Mouse (Mus musculus): Measurements from ENCODE around the gene Poll.

The Poll gene

DNA sequence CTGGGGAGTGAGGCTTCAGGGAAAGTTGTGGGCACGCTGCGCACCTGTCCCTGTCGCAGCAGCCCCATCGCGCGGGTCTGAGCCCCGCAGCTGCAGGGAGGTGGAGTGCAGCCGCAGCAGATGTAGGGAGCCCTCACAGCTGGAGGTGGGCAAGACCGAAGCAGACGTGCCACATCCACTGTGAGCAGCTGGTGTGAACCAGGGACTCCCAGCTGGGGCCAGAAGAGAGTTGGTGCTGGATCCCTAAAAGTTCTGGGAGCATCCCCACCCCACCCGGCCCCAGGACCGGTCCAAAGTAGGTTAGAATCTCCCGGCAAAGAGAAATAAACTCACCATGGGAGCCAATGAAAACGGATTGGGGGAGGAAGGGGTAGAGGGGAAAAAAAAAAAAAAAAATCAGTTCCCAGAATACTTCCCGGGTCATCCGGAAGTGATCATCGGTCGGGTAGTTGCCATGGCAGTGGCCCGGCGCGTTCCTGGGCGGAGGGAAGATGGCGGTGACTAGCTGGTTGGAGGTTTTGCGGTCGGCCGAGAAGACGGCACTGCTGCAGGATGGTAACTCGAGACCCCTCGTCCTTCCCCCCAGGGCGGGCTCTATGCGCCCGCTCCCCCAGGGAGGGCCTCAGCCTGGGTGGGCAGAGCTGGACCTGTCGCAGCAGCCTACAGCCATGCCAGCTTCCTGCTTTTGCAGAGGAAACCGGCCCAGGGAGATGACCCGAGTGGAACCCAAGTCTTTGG is at the start of gene Poll, which contains the start of gene Gm17018:
TSS of gene Poll (minus strand) at position 379 of the 738 bp plus-strand sequence.
TSS of gene Gm17018 (plus strand) at position 463 of the 738 bp plus-strand sequence.
- TF ChIP-seq CTCF (conservative IDR thresholded peaks at IDR 0.05; ENCODE audit: low read length) (no peak), NANOG (IDR thresholded peaks at IDR 0.05; ENCODE audit: borderline replicate concordance, low read length) (no peak), POU5F1 (IDR thresholded peaks at IDR 0.05; ENCODE audit: borderline replicate concordance, low read length) (no peak)
- H3K4me3 ChIP-seq (replicated peaks; ENCODE audit: low read length): peak within 1 kb of the TSS; percentile 90
- no peaks in the 10 kb centered on the region for H3K9me3 ChIP-seq (ENCODE audit: low read length)
- peaks cover 36% of the 10 kb centered on the region for H3K4me1 ChIP-seq (replicated peaks; ENCODE audit: low read depth, low read length)
- H3K27me3 ChIP-seq (ENCODE audit: insufficient read depth, low read length): no peaks in the 10 kb centered on the region
- H3K36me3 ChIP-seq (ENCODE audit: insufficient read depth, low read length): peaks cover 37% of the 10 kb centered on the region

DNA sequence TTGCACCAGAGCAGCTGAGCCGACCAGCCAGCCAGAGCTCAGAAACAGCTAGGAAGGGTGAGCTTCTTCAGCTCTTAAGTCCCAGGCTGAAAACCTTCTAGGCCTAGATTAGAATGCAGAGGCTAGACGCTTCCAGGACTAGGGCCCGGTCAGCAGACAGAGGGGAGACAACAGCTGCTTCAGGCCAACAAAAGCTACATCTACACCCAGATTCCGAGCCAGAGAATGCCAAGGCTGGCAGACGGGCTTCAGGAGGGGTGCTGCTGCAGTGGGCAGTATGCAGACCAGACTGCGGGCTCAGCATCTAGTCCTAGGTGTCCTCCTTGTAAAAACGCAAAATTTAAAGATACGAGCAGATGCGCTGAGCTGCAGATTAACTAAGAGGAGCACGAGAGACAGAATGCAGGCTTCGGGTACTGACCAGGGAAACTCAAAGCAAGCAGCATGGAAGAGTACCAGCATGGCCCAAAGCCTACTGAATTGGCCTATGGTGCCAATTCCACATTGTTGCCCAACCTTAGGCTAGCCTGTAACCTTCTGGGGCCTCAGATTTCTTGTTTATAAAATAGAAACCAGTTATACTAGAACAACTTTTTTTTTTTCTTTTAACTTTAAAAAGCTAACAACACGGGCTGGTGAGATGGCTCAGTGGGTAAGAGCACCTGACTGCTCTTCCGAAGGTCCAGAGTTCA is 48.5 kb upstream of the Poll start:
- no peaks in the 10 kb centered on the region; the same call in 1 of the 2 replicates for H3K27me3 ChIP-seq (ENCODE audit: insufficient read depth, low read length)
- H3K36me3 ChIP-seq (ENCODE audit: insufficient read depth, low read length): no peaks in the 10 kb centered on the region
- peaks cover 37% of the 10 kb centered on the region for H3K4me1 ChIP-seq (replicated peaks; ENCODE audit: low read depth, low read length)
- no peaks in the 10 kb centered on the region for H3K9me3 ChIP-seq (ENCODE audit: low read length)
- no peak for TF ChIP-seq NANOG (IDR thresholded peaks at IDR 0.05; ENCODE audit: borderline replicate concordance, low read length)
- no peak for TF ChIP-seq CTCF (conservative IDR thresholded peaks at IDR 0.05; ENCODE audit: low read length)
- no peak for TF ChIP-seq POU5F1 (IDR thresholded peaks at IDR 0.05; ENCODE audit: borderline replicate concordance, low read length)
- no peak overlapping the region for H3K4me3 ChIP-seq (replicated peaks; ENCODE audit: low read length)

DNA sequence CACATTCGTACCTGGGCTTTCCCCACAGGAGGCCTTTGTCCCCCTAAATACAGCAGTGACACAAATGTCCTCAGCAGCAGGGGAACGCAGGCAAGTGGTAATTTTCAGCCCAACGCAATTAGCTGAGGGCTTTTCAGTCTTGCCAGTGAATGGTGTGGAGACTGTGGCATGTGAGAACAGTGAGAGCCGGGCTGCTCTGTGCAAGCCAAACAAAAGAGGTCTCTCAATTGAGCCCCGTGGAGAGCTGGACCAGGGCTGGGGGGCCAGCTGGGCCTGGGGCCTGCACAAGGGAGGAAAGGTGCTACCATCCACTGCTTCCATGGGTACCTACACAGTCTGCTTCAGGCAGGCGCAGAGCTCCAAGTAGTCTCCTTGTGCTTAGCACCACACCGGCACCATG is 47.1 kb upstream of the Poll start:
- Histone ChIP-seq H3K4me3 (replicated peaks; ENCODE audit: low read length) (no peak overlapping the region), H3K9me3 (ENCODE audit: low read length) (no peaks in the 10 kb centered on the region), H3K27me3 (ENCODE audit: insufficient read depth, low read length) (no peaks in the 10 kb centered on the region; the same call in 1 of the 2 replicates), H3K36me3 (ENCODE audit: insufficient read depth, low read length) (no peaks in the 10 kb centered on the region), H3K4me1 (replicated peaks; ENCODE audit: low read depth, low read length) (peaks cover 25% of the 10 kb centered on the region)
- TF ChIP-seq POU5F1 (IDR thresholded peaks at IDR 0.05; ENCODE audit: borderline replicate concordance, low read length) (no peak), NANOG (IDR thresholded peaks at IDR 0.05; ENCODE audit: borderline replicate concordance, low read length) (no peak), CTCF (conservative IDR thresholded peaks at IDR 0.05; ENCODE audit: low read length) (no peak)

DNA sequence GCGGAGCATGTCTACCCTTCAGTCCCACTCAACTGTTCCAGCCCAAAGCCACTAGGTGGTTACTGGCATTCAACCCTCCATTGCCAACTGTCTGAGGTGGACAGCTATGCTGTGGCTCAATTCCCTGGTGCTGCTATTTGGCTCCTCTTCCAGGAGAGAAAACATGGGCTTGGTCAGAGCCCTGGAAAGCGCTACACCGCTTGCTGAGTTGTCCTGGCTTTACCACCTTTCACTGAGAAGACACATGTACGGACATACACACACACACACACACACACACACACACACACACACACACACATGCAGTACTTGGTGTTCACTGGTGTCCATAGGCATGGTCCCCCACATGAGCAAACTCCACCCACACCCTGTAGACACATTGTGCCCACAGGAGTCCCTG is 46.4 kb upstream of the Poll start:
- no peaks in the 10 kb centered on the region; the same call in 1 of the 2 replicates for H3K27me3 ChIP-seq (ENCODE audit: insufficient read depth, low read length)
- H3K9me3 ChIP-seq (ENCODE audit: low read length): no peaks in the 10 kb centered on the region
- TF ChIP-seq NANOG (IDR thresholded peaks at IDR 0.05; ENCODE audit: borderline replicate concordance, low read length) (no peak), POU5F1 (IDR thresholded peaks at IDR 0.05; ENCODE audit: borderline replicate concordance, low read length) (no peak), CTCF (conservative IDR thresholded peaks at IDR 0.05; ENCODE audit: low read length) (no peak)
- peaks cover 17% of the 10 kb centered on the region for H3K4me1 ChIP-seq (replicated peaks; ENCODE audit: low read depth, low read length)
- no peaks in the 10 kb centered on the region for H3K36me3 ChIP-seq (ENCODE audit: insufficient read depth, low read length)
- H3K4me3 ChIP-seq (replicated peaks; ENCODE audit: low read length): no peak overlapping the region

DNA sequence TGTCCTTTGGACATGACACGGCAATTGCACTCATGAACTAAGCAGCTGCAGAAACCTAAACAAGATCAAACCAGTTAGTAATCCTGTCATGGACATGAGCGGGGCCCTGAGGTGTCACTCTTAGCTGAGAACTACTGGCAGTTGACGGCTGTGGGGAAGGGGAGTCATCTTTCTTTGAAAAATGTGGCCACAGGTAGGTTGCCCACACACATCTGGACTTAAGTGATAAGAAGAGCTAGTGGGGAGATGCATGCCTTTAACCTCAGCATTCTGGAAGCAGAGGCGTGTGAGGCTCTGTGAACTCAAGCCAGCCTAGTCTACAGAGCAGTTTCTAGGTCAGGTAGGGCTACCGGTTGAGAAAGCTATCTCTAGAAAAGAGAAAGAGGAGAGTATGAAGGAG is 42.3 kb upstream of the Poll start:
- Histone ChIP-seq H3K4me3 (replicated peaks; ENCODE audit: low read length) (no peak overlapping the region), H3K4me1 (replicated peaks; ENCODE audit: low read depth, low read length) (peaks cover 11% of the 10 kb centered on the region), H3K36me3 (ENCODE audit: insufficient read depth, low read length) (no peaks in the 10 kb centered on the region), H3K9me3 (ENCODE audit: low read length) (no peaks in the 10 kb centered on the region), H3K27me3 (ENCODE audit: insufficient read depth, low read length) (peaks cover 9% of the 10 kb centered on the region)
- TF ChIP-seq CTCF (conservative IDR thresholded peaks at IDR 0.05; ENCODE audit: low read length) (no peak), POU5F1 (IDR thresholded peaks at IDR 0.05; ENCODE audit: borderline replicate concordance, low read length) (no peak), NANOG (IDR thresholded peaks at IDR 0.05; ENCODE audit: borderline replicate concordance, low read length) (no peak)

DNA sequence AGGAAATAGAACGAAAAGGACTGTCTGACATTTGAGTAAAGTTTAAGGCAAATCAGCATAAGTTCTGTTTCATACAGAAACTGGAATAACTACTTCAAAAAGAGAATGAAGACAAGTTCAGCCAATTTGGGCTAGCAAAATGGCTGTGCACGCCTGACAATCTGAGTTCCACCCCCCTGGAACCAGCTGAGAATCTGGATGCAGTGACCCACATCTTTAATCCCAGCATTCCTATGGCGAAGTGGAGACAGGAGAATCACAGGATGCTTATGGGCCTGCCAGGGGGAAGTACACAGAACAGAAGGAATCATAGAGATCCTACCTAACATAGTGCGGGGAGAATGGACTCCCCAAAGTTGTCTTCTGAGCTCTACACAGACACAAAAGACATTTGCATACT is 36.8 kb upstream of the Poll start:
- no peaks in the 10 kb centered on the region for H3K36me3 ChIP-seq (ENCODE audit: insufficient read depth, low read length)
- peaks cover 9% of the 10 kb centered on the region for H3K27me3 ChIP-seq (ENCODE audit: insufficient read depth, low read length)
- no peak overlapping the region for H3K4me3 ChIP-seq (replicated peaks; ENCODE audit: low read length)
- H3K4me1 ChIP-seq (replicated peaks; ENCODE audit: low read depth, low read length): 0 out of 2 replicates have a peak, but pooled peaks cover 3% of the 10 kb centered on the region
- H3K9me3 ChIP-seq (ENCODE audit: low read length): no peaks in the 10 kb centered on the region
- TF ChIP-seq NANOG (IDR thresholded peaks at IDR 0.05; ENCODE audit: borderline replicate concordance, low read length) (no peak), CTCF (conservative IDR thresholded peaks at IDR 0.05; ENCODE audit: low read length) (no peak), POU5F1 (IDR thresholded peaks at IDR 0.05; ENCODE audit: borderline replicate concordance, low read length) (no peak)

DNA sequence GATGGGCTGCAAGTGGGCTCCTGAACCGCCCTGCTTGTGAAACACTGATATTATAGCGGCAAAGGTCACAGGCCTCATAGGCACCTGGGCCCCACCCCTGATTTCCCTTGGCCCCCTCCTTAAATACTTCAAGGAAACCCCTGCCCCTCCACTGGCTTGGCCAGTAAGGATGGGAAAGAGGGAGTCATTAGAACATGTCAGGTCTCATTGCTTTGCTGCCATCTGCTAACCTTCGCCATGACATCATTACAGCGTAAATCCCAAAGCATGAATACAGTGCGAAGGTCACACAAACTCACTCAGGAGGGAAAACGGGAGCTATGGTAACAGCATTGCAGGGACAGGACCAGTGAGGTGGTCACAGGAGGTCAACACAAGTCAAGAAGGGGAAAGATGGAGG is 36.1 kb upstream of the Poll start:
- 0 out of 2 replicates have a peak, but pooled peaks cover 3% of the 10 kb centered on the region for H3K4me1 ChIP-seq (replicated peaks; ENCODE audit: low read depth, low read length)
- no peak overlapping the region for H3K4me3 ChIP-seq (replicated peaks; ENCODE audit: low read length)
- TF ChIP-seq POU5F1 (IDR thresholded peaks at IDR 0.05; ENCODE audit: borderline replicate concordance, low read length) (no peak), CTCF (conservative IDR thresholded peaks at IDR 0.05; ENCODE audit: low read length) (no peak), NANOG (IDR thresholded peaks at IDR 0.05; ENCODE audit: borderline replicate concordance, low read length) (no peak)
- peaks cover 9% of the 10 kb centered on the region for H3K27me3 ChIP-seq (ENCODE audit: insufficient read depth, low read length)
- H3K36me3 ChIP-seq (ENCODE audit: insufficient read depth, low read length): no peaks in the 10 kb centered on the region
- H3K9me3 ChIP-seq (ENCODE audit: low read length): no peaks in the 10 kb centered on the region

DNA sequence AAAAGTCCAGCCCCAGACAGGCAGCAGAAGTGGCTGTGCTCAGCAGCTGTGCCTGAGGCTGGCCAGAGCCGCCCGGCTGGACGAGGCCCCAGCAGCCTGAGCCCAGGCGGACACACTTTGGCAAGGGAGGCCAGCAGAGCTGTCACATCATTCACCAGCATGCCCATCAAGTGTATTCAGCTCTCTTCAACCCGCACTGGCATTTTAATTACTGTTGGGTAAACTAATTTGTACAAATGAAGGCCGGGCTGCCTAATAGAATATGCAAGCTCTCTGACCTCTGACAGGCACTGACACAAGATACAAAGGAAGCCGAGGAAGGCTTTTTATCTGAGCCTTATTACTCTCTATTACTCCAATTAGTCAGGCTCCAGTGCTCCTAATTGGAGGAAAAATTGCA is 35.7 kb upstream of the Poll start:
- TF ChIP-seq CTCF (conservative IDR thresholded peaks at IDR 0.05; ENCODE audit: low read length) (no peak), POU5F1 (IDR thresholded peaks at IDR 0.05; ENCODE audit: borderline replicate concordance, low read length) (no peak), NANOG (IDR thresholded peaks at IDR 0.05; ENCODE audit: borderline replicate concordance, low read length) (no peak)
- H3K4me1 ChIP-seq (replicated peaks; ENCODE audit: low read depth, low read length): 0 out of 2 replicates have a peak, but pooled peaks cover 3% of the 10 kb centered on the region
- H3K9me3 ChIP-seq (ENCODE audit: low read length): no peaks in the 10 kb centered on the region
- H3K4me3 ChIP-seq (replicated peaks; ENCODE audit: low read length): no peak overlapping the region
- H3K36me3 ChIP-seq (ENCODE audit: insufficient read depth, low read length): no peaks in the 10 kb centered on the region
- H3K27me3 ChIP-seq (ENCODE audit: insufficient read depth, low read length): peaks cover 9% of the 10 kb centered on the region
